Mouse (Mus musculus) liver, embryonic 14.5 days (tissue): ENCODE data around the gene Mtg1. TPM values are rescaled to one million over a fixed set of nuclear protein-coding genes. Genes with fewer than 3 reads are reported as not detected.
A peak's percentile ranks its signal among the peaks of the same experiment; 100 is the strongest.

Experiments used
- ATAC-seq: fragments of 200-750 bp; cut with Nextera tagmentation; 2 replicates; pipeline ENCODE4 v1.8.0; 2017; ENCODE audit warnings: moderate number of reproducible peaks, mild to moderate bottlenecking, moderate library complexity; ENCODE audit not compliant: insufficient read depth
- DNase-seq, 3 experiments: peaks; one replicate each; pipeline ENCODE4 v3.0.0-alpha.2; 2012 to 2013; ENCODE audit warnings: low read depth in 3 of 3, low spot score in 3 of 3
- H3K27ac ChIP-seq: fragments of 300-500 bp; sonication (generic); 2 replicates; pipeline ENCODE4 v1.5.1; 2014; ENCODE audit warnings: moderate library complexity, mild to moderate bottlenecking, control low read depth, inconsistent platforms
- H3K27me3 ChIP-seq: fragments of 300-500 bp; sonication (generic); 2 replicates; pipeline ENCODE4 v1.6.1; 2014; ENCODE audit warnings: mild to moderate bottlenecking, low read length, moderate library complexity; ENCODE audit not compliant: control insufficient read depth, insufficient read depth
- H3K36me3 ChIP-seq: fragments of 300-500 bp; sonication (generic); replicated peaks from 2 replicates; pipeline ENCODE4 v1.6.1; 2014; ENCODE audit warnings: low read depth; ENCODE audit not compliant: control insufficient read depth, insufficient read depth
- H3K4me1 ChIP-seq, 2 experiments: fragments of 200-500 bp in 1 of 2; fragments of 300-500 bp in 1 of 2; sonication (generic) in 1 of 2; replicated peaks; 2 replicates each; pipeline ENCODE4 v1.6.1; 2012 to 2014; ENCODE audit warnings: antibody characterized with exemption in 1 of 2, inconsistent platforms in 1 of 2, low read length in 1 of 2; ENCODE audit not compliant: control insufficient read depth in 2 of 2, insufficient read depth in 2 of 2
- H3K4me2 ChIP-seq: fragments of 300-500 bp; sonication (generic); 2 replicates; pipeline ENCODE4 v1.6.1; 2014; ENCODE audit warnings: low read depth, mild to moderate bottlenecking, control low read depth, moderate library complexity
- H3K4me3 ChIP-seq, 2 experiments: fragments of 200-500 bp in 1 of 2; fragments of 300-500 bp in 1 of 2; sonication (generic) in 1 of 2; 2 replicates each; pipeline ENCODE4 v1.5.1; 2012 to 2014; ENCODE audit warnings: low read depth in 2 of 2, low read length in 2 of 2, mild to moderate bottlenecking in 2 of 2, control low read depth in 1 of 2, inconsistent platforms in 1 of 2, moderate library complexity in 1 of 2; ENCODE audit not compliant: insufficient read depth in 1 of 2
- H3K9ac ChIP-seq: fragments of 300-500 bp; sonication (generic); replicated peaks from 2 replicates; pipeline ENCODE4 v1.6.1; 2014; ENCODE audit warnings: mild to moderate bottlenecking, control low read depth, moderate library complexity
- H3K9me3 ChIP-seq: fragments of 300-500 bp; sonication (generic); 2 replicates; pipeline ENCODE4 v1.6.1; 2016; ENCODE audit warnings: low read length, mixed read lengths; ENCODE audit not compliant: control insufficient read depth
- CTCF ChIP-seq: IDR thresholded peaks from 2 replicates; pipeline ENCODE4 v1.5.1; 2016; ENCODE audit warnings: antibody characterized with exemption, low read depth, control low read depth
- EP300 ChIP-seq: IDR thresholded peaks from 2 replicates; pipeline ENCODE4 v1.6.1; 2016; ENCODE audit warnings: antibody characterized with exemption, low read depth
- WGBS: fragments of 180-500 bp; shearing (Covaris S2); extraction: QIAGEN DNeasy Blood & Tissue Kit; methylation state at CpG from one replicate; pipeline ENCODE4 v1.1.7; 2014; ENCODE audit not compliant: insufficient replicate concordance; 5-methylcytosine and 5-hydroxymethylcytosine counted together
- polyA plus RNA-seq, 2 experiments: library from polyadenylated mRNA; depleted of rRNA in 1 of 2; stranded (reverse) in 1 of 2; unstranded in 1 of 2; fragments of >200 nt; fragmentation: Nextera tagmentation in 1 of 2; extraction: Ambion mirVana in 1 of 2; gene quantifications; 2 replicates each; pipeline versions ENCODE4 v1.2.1 to v1.2.3; 2012 to 2014

Mtg1 gene
- polyA plus RNA-seq, 2 experiments, result 14.6 to 17.3 TPM

DNA sequence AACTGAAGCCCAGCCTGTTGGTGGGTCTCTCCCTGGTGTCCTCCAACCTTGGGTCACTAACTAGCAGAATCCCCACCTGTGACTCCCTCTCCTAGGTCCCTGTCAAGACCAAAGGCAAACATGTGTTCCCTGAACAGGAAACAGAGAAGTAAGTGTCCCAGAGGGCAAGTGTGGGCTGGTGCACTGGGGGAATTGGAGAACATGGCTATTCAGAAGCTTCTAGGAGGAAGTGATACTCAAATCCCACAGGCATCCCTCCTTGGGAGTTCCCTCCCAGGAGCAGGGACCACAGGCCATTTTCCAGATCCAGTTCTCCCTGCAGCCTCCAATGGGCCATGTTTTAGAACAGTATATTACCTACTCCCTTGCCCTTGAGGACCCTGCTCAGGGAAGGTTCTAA lies 41.3 kb upstream of the Mtg1 start:
- Histone ChIP-seq H3K9me3 (no peaks in the 10 kb centered on the region), H3K27me3 (no peaks in the 10 kb centered on the region), H3K4me3 (no peak overlapping the region), H3K4me2 (no peak overlapping the region), H3K9ac (no peak overlapping the region), H3K36me3 (no peaks in the 10 kb centered on the region), H3K4me1 (no peaks in the 10 kb centered on the region), H3K27ac (no peak overlapping the region)
- ATAC-seq (no peak), DNase-seq (no peak)
- TF ChIP-seq EP300 (no peak), CTCF (no peak)

GRCm38 (mm10) chr7:140098466-140098865 lies 38.9 kb upstream of the Mtg1 start:
- no peak overlapping the region for H3K4me2 ChIP-seq
- H3K27ac ChIP-seq, result no peak overlapping the region
- no peak for TF ChIP-seq CTCF
- TF ChIP-seq EP300, result no peak
- H3K27me3 ChIP-seq, result no peaks in the 10 kb centered on the region
- no peak overlapping the region for H3K4me3 ChIP-seq
- no peak for ATAC-seq
- DNase-seq, result no peak
- peaks cover 0 to 6% of the 10 kb centered on the region in 2 experiments; a peak in 2 of 4 replicates for H3K4me1 ChIP-seq
- no peak overlapping the region for H3K9ac ChIP-seq
- H3K9me3 ChIP-seq, result no peaks in the 10 kb centered on the region
- whole genome bisulfite sequencing, result 17% methylated on average over 1 of the region's 1 CpGs
- no peaks in the 10 kb centered on the region for H3K36me3 ChIP-seq

DNA sequence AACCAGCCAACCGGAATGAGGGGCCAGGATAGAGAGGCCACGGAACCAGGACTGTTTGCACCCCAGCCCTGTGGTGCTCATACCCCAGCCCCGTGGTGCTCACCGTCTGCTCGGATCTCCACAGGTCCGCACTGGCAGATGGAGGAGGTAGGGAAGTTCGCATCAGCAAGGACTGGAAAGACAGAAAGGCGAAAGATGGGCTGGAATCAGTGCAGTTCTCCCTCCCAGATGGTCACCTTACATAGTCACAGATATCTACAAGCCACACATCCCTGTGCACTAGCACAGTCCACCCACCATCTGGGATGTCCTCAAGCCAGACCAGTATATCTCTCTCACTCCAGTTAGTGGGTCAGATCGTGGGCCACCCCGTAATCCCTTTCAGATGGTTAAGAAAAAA lies 35.9 kb upstream of the Mtg1 start:
- ATAC-seq (no peak), DNase-seq (no peak)
- Histone ChIP-seq H3K36me3 (no peaks in the 10 kb centered on the region), H3K4me2 (peak overlapping the region; percentile 79), H3K4me1 (peaks cover 0 to 6% of the 10 kb centered on the region in 2 experiments; a peak in 2 of 4 replicates), H3K27ac (no peak overlapping the region), H3K27me3 (no peaks in the 10 kb centered on the region), H3K4me3 (peak overlapping the region in 1 of 2 experiments; percentile 51; a peak in 1 of 4 replicates), H3K9ac (no peak overlapping the region), H3K9me3 (no peaks in the 10 kb centered on the region)
- TF ChIP-seq EP300 (no peak), CTCF (no peak)
- 66% methylated on average over 10 of the region's 10 CpGs for WGBS

DNA sequence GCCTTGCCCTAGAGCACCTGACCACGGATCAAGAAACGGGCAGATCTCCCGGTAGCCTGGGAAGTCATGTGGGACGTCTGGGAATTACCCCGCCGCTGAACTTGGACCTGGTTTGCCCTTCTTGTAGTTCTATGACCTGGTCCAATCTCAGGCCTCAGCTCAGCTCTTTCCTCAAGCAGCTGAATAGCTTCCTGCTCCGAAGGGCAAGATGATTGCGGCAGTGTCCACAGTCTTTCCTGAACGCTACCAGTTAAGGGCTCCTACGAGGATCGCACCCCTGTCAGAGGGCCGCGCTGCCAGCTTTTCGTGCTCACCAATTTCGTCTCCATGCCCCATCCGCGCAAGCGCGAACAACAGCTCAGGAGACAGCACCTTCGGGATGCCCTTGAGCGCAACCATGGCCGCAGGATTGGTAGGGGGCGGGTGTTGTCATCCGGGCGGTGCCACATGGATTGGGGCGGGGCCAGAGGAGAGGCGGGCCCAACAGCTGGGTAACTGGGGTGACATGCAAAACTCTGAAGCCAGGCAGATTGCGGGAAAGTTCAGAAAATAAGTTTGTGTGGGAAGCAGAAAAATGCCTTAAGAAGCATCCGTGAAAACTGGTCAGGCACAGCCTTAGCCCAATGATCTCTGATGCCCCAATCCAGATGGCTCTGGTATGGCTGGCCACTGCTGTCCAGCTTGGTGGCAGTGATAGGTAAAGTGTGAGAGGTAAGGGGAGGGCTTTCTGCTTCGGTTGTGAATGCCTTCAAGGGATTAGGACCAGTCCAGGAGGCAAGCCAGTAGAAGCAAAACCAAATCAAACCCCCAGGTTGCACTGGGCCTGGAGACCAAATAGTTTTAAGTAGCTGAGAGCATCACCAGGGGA lies 35.1 kb upstream of the Mtg1 start, which contains the start of gene Fuom:
Fuom (minus strand) TSS at position 449 of the 868 bp plus-strand sequence.
- no peak for TF ChIP-seq EP300
- no peak for TF ChIP-seq CTCF
- no peak within 1 kb of the TSS for H3K27ac ChIP-seq

DNA sequence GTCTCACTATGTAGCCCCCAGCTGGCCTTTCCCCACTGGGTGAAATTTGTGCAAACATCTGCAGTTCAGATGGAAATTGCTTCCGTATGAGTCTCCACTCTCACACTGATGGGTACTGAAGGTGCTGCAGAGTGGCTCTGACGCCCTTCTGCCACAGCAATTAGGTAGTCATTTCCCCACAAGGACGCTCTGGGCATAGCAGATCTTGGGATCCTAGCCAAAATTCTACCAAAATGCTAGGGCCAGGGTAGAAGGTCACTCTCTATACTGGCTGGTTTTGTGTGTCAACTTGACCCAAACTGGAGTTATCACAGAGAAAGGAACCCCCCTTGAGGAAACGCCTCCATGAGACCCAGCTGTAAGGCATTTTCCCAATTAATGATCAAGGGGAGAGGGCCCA lies 33.4 kb upstream of the Mtg1 start:
- H3K9me3 ChIP-seq, result no peaks in the 10 kb centered on the region
- ATAC-seq, result no peak
- peaks cover 0 to 6% of the 10 kb centered on the region in 2 experiments; a peak in 2 of 4 replicates for H3K4me1 ChIP-seq
- H3K36me3 ChIP-seq, result no peaks in the 10 kb centered on the region; the same call in 1 of the 2 replicates
- H3K27me3 ChIP-seq, result no peaks in the 10 kb centered on the region
- no peak overlapping the region for H3K27ac ChIP-seq
- H3K9ac ChIP-seq, result no peak overlapping the region
- TF ChIP-seq CTCF, result no peak
- TF ChIP-seq EP300, result no peak
- H3K4me2 ChIP-seq, result no peak overlapping the region
- WGBS, result 57% methylated on average over 4 of the region's 4 CpGs
- DNase-seq, result no peak
- H3K4me3 ChIP-seq, result no peak overlapping the region

More for the DNA sequence above, 35.1 kb upstream of the Mtg1 start, which contains the start of gene Fuom:
- ATAC-seq (peak; percentile 82), DNase-seq (peak; percentile 53 to 64 (median 60))
- no peaks in the 10 kb centered on the region for H3K36me3 ChIP-seq
- H3K4me3 ChIP-seq, result peak within 1 kb of the TSS; percentile 51 to 52
- no peaks in the 10 kb centered on the region for H3K9me3 ChIP-seq
- H3K4me1 ChIP-seq, result peaks cover 0 to 6% of the 10 kb centered on the region in 2 experiments; a peak in 2 of 4 replicates
- no peaks in the 10 kb centered on the region for H3K27me3 ChIP-seq
- H3K9ac ChIP-seq, result peak within 1 kb of the TSS; percentile 38
- H3K4me2 ChIP-seq, result peak within 1 kb of the TSS; percentile 79
- 4% methylated on average over 30 of the region's 30 CpGs for WGBS
